Mouse (Mus musculus) lung, postnatal 14 days (tissue): Measurements from ENCODE around the gene Lmtk3.
A peak's percentile ranks its signal among the peaks of the same experiment; 100 is the strongest.

Source experiments
- DNase-seq: peaks from one replicate; pipeline ENCODE4 v3.0.0; 2021

The Lmtk3 gene

DNA sequence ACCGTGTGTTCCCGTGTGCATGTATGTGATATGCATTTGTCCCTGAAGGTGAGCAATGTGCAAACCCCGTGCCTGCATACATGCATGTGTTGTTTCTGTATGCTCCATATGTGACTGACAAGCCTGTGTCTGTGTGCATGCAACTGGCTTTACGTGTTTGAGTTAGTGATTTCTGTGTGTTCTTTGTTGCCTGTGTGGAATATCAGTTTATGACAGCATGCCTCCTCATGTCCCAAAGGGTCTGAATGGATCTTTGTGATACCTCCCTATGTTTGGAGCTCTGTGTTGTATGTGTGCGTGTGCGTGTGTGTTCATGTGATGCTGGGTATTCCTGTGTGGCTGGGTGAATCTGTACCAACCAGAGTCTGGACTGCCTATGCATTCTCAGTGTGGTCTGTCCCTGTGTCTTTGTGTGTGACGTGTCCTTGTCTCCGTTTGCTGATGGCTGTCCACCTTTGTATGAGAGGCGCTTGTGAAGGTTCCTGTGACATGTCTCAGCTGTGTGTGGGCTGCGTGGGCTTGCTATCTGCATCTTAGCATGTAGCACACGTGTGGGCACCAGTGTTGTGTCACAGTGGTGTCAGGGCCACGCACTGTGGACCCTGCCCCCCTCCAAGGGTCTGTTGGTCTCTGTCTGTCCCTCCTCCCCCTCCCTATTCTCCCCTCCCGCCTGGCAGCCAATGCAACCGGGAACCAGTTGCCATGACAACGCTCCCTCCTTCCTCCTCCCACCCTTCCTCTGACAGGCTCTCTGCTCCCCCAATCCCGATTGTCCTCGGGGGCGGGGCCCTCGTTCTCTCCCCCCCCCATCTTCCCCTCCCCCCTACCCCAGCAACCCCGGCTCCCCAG is 1.2 kb downstream of the Lmtk3 start, which contains the start of gene Sult2b1:
Gene Sult2b1 (minus strand): TSS at position 146 of the 849 bp plus-strand sequence.
- DNase-seq = no peak

DNA sequence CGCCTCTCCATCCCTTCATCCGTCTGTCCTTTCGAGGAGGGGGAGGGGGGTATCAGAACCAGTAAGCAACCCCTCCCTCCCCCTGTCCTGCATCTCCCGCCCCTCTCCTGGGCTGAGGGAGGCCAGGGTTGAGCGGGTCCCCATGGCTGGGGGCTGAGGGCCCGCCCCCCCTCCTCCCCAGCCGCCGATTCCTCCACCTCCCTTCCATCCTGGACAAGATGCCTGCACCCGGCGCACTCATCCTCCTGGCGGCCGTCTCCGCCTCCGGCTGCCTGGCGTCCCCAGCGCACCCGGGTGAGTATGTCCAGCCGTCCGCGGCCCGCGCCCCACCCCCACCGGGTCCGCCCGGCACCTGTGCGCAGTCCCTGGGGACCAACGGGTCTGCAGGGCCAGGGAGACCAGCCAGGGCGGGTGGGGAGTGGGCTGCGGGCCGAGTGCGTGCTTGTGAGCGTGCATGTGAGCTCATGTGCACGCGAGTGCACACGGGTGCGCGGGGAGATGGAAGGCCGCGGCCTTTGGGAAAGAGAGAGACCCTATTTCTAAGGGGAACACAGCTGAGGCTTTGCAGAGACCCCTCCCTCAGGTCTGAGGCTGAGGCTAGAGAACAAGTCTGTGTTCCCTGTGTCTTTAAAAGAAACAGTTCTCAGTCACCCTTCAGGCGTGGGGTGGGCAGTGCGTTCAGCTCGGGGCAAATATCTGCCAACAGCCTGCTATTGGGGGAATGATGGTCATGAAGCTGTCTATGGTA is 2.0 kb downstream of the Lmtk3 start:
- no peak for DNase-seq

DNA sequence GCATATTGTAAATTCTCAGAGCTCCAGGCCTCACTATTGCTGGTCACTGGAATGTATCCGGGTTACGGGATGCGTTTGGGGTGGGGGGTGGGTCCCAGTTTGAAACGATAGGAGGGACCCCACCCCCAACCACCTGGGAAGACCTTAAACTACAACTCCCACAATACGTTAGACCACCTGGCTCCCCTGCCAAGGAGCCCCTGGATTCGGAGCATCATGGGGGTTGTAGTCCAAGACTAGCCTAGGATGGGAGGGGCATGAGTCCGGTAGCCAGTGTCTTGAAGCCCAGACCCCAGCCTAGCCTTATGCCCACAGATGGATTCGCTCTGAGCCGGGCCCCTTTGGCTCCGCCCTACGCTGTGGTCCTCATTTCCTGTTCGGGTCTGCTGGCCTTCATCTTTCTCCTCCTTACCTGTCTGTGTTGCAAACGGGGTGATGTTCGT is 2.6 kb downstream of the Lmtk3 start:
- no peak for DNase-seq

DNA sequence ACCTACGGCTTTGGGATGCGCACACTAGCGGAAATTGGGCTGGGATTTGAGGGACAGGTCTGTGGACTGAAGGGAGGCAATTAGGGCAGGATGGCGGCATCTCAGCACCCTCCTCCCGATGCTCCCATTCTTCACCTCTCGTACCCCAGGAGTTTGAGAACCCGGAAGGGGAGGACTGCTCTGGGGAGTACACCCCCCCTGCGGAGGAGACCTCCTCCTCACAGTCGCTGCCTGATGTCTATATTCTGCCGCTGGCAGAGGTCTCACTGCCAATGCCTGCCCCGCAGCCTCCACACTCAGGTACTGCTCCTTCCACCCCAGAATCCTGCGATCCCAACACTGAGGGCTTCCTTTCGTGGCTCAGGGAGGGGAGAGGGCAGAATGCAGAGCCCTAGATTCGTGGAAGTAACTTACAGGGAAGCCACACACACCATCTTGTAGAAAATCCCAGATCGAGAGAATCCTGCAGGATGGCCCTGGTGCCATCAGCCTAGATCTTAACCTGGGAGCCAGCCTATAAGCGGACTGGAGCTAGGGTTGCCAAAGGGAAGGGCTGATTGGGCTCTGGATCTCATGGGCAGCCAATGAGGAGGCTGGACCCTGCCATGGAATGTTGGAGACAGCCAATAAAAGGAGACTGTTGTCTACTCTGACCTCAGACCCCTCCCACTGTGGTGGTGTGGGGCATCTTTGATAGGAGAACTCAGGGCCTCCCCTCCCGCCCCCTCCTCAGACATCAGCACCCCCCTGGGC is 3.3 kb downstream of the Lmtk3 start:
- no peak for DNase-seq

DNA sequence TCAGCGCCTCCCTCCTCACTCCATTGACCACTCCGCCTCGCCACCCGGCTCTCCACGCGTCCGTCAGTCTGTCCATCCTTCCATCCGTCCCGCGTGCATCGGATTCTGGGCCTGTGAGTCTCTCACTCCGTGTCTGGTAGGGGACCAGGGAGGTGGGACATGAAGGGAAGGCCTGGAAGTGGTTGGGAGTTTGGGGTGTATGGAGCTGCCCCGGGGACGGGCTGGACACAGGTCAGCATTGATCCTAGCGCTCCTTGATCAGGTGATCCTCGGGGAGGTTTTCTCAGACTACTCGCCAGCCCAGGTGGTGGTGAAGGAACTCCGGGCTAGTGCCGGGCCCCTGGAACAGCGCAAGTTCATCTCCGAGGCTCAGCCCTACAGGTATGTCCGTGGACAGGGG is 4.1 kb downstream of the Lmtk3 start:
- no peak for DNase-seq

DNA sequence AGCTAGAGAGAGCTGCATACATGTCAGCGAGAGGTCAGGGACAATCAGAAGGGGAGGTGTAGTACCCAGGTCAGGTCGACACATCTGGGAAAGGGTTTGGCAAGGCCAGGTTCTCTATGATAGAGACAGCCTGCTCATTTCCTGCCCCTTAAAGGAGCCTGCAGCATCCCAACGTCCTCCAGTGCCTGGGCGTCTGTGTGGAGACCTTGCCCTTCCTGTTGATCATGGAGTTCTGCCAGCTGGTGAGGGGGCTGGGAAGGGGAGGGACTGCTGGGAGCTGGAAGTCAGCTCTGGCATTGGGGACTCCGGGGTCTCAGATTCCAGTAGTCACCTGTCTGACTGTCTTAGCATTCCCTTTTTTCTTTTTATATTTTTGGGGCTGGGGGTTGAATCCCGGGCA is 7.2 kb downstream of the Lmtk3 start:
- DNase-seq = no peak

DNA sequence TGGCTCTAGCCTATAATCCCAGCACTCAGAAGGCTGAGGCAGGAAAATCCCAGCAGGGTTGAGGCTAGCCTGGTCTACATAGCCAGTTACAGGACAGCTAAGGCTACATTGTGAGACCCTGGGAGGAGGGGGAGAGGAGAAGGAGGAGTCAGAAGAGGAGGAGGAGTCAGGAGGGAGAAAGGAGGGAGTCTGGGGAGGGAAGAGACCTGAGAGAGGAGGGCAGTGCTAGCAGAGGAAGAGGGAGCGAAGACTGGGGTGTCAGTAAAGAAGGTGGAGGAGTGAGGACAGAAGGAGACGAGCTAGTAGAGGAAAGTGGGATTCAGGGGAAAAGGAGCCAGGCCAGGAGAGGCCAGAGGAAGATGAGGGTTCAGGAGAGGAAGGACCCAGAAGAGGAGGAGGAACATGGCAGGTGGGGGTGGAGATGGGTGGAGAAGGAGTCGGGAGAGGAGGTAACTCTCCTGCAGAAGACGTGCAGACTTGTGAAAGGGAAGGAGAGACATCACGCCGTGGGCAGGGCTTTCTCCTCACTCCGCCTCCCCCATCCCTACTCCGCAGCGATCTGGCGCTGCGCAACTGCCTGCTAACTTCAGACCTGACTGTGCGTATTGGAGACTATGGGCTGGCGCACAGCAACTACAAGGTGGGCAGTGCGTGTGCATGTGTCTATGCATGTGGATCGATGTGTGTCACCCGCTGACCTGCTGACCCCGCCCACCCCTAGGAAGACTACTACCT is 8.4 kb downstream of the Lmtk3 start:
- no peak for DNase-seq

DNA sequence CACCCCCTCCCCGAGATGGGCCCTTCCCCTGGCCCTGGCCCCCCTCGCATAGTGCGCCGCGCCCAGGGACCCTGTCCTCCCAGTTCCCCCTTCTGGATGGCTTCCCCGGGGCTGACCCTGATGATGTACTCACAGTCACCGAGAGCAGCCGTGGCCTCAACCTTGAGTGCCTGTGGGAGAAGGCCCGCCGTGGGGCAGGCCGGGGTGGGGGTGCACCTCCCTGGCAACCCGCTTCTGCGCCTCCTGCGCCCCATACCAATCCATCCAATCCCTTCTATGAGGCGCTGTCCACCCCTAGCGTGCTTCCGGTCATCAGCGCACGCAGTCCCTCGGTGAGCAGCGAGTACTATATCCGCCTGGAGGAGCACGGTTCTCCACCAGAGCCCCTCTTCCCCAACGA is 9.7 kb downstream of the Lmtk3 start:
- DNase-seq = no peak

DNA sequence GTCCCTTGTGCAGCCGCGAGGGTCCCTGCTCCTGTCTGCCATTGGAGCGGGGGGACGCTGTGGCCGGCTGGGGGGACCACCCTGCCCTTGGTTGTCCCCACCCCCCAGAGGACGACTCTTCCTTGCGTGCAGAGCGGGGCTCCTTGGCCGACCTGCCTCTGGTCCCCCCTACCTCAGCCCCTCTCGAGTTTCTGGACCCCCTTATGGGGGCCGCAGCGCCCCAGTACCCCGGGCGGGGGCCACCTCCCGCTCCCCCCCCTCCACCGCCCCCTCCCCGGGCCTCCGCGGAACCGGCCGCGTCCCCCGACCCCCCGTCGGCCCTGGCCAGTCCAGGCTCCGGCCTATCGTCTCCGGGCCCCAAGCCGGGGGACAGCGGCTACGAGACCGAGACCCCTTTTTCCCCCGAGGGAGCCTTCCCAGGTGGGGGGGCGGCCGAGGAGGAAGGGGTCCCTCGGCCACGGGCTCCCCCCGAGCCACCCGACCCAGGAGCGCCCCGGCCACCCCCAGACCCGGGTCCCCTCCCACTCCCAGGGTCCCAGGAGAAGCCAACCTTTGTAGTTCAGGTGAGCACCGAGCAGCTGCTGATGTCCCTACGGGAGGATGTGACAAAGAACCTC is 10.5 kb downstream of the Lmtk3 start:
- no peak for DNase-seq

DNA sequence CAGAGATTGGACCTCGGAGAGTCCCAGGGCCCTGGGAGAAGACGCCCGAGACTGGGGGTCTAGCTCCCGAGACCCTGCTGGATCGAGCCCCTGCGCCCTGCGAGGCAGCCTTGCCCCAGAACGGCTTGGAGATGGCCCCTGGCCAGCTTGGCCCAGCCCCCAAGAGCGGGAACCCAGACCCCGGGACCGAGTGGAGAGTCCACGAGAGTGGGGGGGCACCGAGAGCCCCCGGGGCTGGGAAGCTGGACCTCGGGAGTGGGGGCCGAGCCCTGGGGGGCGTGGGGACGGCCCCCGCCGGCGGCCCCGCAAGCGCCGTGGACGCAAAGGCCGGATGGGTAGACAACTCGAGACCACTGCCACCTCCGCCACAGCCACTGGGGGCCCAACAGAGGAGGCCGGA is 11.4 kb downstream of the Lmtk3 start:
- no peak for DNase-seq

DNA sequence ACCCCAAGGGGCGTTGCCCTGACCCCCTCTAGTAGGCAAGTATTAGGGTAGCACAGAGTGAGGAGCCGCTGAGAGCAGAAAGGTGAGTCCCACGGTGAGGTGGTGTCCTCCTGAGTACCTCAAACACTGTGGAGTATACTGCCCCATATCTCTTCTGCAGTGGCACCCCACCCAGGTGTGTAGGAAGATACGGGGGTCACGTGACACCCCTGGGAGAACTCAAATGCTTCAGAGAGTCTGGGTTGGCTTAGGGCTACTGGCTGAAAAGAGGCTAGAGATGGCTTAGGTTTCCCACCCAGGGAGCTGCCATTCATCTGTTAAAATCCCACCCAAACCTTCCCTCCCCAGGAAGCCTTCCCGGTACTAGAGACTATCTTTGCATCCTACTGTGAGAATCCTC is 13.4 kb downstream of the Lmtk3 start:
- no peak for DNase-seq

DNA sequence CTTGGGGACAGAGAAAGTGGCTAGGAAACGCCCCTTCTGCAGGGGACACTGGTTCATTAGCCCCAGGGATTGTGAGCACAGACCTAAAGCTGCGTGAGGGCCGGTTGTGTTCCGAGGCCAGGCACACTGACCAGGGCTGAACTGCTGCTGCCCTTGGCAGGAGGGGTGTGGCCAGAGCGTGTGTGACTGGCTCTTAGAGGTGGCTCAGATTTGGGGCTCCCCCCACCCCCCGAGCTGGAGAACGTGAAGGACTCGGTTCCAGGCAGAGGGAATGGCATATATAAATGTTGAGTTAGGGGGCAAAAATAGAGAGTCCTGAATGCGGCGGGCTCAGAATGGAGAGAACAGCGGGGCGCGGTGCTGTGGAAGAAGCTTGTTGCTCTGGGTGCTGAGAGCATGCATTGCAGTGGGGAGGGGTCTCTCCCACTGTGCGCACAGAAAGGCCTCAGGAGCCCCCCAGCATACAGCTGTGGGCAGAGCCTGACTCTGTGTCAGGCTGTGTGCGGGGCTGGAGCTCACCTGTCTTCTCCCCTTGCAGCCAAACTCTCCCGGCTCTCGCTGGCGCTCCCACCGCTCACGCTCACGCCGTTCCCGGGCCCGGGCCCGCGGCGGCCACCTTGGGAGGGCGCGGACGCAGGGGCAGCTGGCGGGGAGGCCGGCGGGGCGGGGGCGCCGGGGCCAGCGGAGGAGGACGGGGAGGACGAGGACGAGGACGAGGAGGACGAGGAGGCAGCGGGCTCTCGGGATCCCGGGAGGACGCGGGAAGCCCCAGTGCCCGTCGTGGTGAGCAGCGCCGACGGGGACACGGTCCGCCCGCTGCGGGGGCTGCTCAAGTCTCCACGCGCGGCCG is 14.3 kb downstream of the Lmtk3 start:
- no peak for DNase-seq

DNA sequence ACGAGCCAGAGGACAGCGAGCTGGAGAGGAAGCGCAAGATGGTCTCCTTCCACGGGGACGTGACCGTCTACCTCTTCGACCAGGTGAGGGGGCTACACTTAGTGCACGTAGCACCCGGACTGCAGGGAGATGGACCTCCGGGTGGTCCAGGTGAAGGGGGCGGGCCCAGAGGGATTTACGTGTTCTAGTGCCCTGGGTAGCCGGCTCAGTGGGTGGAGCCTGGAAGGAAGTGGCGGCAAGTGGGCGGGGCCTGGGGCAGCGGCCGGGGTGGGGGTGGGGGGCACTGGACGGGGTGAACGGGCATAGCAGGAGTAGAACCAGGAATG is 14.9 kb downstream of the Lmtk3 start:
- DNase-seq = peak; percentile 51

DNA sequence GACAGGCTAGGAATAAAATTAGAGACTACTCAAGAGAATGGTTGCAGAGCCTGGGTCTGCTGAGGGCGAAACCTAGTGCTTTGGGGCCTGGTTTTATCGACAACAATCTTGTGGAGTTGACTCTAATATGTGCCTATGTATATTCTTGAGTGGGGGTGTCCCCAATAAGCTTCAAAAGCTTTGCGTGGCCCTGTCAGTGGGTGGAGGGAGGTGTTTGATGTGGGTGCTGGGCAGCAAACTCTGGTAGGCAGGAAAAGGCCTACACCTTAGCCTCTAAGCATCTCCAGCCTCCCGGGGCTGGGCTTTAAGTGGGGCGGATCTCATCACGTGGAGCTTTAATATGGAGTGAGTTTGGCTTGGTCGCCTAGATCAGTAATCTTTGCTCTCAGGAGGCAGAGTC is 15.4 kb downstream of the Lmtk3 start:
- DNase-seq = no peak

DNA sequence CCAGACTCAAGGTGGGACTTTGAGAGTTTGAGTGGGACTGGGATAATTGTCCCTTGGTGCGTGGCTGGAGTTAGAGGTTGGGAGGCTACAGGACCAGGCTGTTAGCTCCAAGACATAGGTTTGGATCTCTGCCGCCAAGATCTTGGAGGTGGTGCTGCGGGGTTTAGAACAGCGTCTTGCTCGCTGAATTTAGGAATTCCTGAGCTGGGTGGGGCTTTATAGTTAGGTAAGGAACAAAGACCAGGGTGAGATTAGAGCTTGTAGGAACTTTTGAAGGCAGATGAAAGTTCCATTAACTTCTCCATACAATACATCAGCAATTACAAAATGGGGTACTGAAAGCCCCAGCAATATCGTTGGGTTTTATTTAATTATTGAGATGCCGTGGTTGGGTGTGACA is 16.5 kb downstream of the Lmtk3 start:
- DNase-seq = no peak

DNA sequence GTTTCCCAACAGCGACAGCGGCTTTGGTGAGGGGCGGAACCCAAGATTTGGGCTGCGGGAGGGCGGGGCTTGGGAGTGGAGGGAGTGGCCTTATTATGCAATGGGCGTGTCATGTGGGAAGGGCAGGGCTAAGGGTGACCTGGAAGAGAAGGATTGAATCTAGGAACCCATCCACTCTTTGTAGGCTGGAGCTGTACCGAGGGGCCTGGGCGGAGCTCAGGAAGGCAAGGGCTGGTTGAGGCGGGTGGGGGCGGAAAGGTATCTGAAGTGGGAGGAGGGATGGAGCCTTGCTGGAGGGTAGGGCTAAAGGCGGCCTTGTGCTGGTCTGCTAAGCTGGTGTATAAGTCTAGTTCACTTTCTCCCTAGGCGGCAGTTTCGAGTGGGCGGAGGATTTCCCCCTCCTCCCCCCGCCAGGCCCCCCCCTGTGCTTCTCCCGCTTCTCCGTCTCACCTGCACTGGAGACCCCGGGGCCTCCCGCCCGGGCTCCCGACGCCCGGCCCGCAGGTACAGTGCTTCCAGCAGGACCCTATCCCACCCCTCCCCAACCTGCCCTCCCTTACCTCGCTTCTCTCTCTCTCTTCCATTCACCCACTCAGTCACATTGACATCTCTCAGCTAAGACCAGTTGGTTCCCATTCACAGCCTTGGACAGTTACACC is 17.1 kb downstream of the Lmtk3 start:
- DNase-seq = peak; percentile 45

DNA sequence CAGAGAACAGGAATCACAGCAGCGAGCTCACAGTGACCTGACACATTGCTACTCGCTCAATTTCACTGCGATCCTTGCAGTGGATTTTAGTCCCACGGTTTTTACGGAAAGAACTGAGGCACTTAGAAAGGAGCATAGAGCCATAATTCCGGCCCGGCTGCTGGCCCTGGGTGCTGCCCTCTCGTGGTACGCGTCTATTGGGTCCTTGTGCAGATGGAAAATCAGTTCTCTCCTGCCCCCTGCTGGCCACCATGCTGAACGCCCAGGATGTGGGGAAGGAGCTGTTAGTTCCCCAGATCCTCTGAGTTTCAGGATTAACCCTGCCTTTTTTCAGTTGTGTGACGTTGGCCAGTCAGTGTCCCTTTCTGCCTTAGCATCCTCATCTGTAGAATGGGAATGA is 17.8 kb downstream of the Lmtk3 start:
- peak; percentile 97 for DNase-seq

DNA sequence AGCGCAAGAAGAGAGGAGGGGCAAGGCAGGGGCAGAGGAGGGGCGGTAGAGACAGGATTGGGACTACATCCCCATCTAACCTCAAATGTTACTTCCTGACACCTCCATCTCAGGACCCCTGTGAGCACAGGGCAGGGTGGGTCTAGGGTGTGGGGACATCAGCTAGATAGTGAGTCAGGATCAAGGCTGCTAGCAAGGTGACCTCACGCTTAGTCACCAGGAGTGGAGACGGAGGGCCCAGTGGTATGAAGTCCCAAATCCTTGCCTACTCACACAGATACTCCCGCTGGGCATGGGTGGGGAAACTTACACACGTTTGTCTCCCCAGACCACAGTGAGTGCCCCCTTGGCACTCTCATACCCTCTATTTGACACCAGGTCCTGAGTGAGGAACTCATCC is 19.0 kb downstream of the Lmtk3 start:
- no peak for DNase-seq

DNA sequence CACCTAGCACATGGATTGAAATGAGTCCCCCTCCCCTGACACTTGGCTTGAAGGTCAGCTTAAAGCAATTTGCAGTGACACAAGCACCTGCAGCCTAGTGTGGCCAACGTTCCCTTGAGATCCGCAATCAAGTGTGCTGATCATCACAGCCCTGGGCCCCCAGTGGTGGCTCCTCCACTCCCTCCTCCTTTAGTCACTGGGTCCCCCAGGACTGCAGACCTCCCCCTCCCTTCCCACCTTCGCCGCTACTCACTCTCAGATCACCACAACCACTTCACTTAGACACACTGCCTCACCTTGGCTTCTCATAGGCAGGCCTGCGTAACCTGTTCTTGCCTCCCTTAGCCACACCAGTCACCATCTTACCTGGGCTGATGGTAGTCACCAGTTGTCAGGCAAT is 22.4 kb downstream of the Lmtk3 start:
- DNase-seq = no peak

DNA sequence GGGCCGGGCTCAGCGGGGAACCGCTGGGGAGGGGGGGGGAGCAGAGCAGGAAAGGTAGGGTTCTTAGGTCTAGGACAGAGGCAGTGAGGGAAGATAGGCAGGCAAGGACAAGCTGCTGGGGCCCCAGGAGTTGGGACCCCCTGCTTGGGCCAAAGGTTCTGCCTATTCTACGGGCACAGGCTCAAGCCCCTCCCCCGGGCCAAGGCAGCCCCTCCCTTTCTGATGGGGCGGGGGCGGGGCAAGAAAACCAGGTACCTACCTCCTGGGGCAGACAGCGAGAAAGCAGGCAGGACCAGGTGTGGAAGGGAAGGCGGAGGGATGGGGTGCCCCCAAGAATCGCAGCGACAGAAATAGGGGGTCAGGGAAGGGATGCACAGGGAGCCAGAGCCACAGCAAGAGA is 24.9 kb downstream of the Lmtk3 start:
- no peak for DNase-seq
